Mouse (Mus musculus) hindbrain, embryonic 15.5 days (tissue): ENCODE measurements around the gene Camkv. TPM values are rescaled to one million over a fixed set of nuclear protein-coding genes. Genes with fewer than 3 reads are reported as not detected.

ENCODE experiments used
- ATAC-seq: fragments of 200-750 bp; cut with Nextera tagmentation; 2 replicates; pipeline ENCODE4 v1.8.0; 2017; ENCODE audit warnings: low read depth, moderate number of reproducible peaks, moderate TSS enrichment; ENCODE audit not compliant: low FRiP score
- H3K27ac ChIP-seq: fragments of 300-500 bp; sonication (generic); replicated peaks from 2 replicates; pipeline ENCODE4 v1.5.1; 2015; ENCODE audit warnings: mild to moderate bottlenecking, inconsistent platforms
- H3K27me3 ChIP-seq: fragments of 300-500 bp; sonication (generic); 2 replicates; pipeline ENCODE4 v1.6.1; 2015; ENCODE audit warnings: control low read depth, inconsistent platforms
- H3K36me3 ChIP-seq: fragments of 300-500 bp; sonication (generic); 2 replicates; pipeline ENCODE4 v1.6.1; 2015; ENCODE audit warnings: control low read depth, inconsistent platforms
- H3K4me1 ChIP-seq: fragments of 300-500 bp; sonication (generic); replicated peaks from 2 replicates; pipeline ENCODE4 v1.6.1; 2015; ENCODE audit warnings: control low read depth, inconsistent platforms
- H3K4me2 ChIP-seq: fragments of 300-500 bp; sonication (generic); 2 replicates; pipeline ENCODE4 v1.6.1; 2015; ENCODE audit warnings: moderate library complexity, mild to moderate bottlenecking, inconsistent platforms
- H3K4me3 ChIP-seq: fragments of 300-500 bp; sonication (generic); 2 replicates; pipeline ENCODE4 v1.5.1; 2015; ENCODE audit warnings: mild to moderate bottlenecking, inconsistent platforms
- H3K9ac ChIP-seq: fragments of 300-500 bp; sonication (generic); 2 replicates; pipeline ENCODE4 v1.6.1; 2015; ENCODE audit warnings: inconsistent platforms
- H3K9me3 ChIP-seq: fragments of 300-500 bp; sonication (generic); 2 replicates; pipeline ENCODE4 v1.6.1; 2016; ENCODE audit warnings: control low read depth, inconsistent platforms
- WGBS: fragments of 180-500 bp; shearing (Covaris S2); methylation state at CpG from one replicate; pipeline ENCODE4 v1.1.7; 2015; 5-methylcytosine and 5-hydroxymethylcytosine counted together
- polyA plus RNA-seq: library from polyadenylated mRNA; unstranded; fragments of >200 nt; fragmentation: Nextera tagmentation; extraction: Ambion mirVana; gene quantifications from 2 replicates; pipeline ENCODE4 v1.2.1, GENCODE M21; 2015

The Camkv gene
- polyA plus RNA-seq, 1 experiment from 2014 or later, result 47.2 TPM

DNA sequence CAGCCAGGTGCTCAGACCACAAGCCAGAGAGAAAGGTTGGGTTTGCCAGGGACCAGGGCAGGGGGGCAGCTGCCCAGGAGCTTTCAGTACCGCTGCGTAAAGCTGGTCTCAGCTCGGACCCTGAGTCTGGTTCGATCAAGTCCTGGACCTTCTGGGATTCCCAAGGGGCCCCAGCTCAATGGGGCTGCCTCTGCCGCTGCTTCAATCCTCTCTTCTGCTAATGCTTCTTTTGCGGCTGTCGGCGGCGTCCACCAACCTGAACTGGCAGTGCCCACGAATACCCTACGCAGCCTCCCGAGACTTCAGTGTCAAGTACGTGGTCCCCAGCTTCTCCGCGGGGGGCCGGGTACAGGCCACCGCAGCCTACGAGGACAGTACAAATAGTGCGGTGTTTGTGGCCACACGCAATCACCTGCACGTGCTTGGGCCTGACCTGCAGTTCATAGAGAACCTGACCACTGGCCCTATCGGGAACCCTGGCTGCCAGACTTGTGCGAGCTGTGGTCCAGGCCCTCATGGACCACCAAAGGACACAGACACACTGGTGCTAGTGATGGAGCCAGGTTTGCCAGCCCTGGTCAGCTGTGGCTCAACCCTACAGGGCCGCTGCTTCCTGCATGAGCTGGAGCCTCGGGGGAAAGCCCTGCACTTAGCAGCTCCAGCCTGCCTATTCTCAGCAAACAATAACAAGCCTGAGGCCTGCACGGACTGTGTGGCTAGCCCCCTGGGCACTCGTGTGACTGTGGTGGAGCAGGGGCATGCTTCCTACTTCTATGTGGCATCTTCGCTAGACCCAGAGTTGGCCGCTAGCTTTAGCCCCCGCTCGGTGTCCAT, 28.3 kb upstream of the Camkv start:
- Histone ChIP-seq H3K9ac (peak overlapping the region; percentile 20; the same call in 1 of the 2 replicates), H3K4me2 (peak overlapping the region; percentile 53), H3K9me3 (no peaks in the 10 kb centered on the region), H3K27ac (no peak overlapping the region), H3K4me1 (peaks cover 14% of the 10 kb centered on the region), H3K36me3 (no peaks in the 10 kb centered on the region), H3K4me3 (peak overlapping the region; percentile 26), H3K27me3 (no peaks in the 10 kb centered on the region)
- no peak for ATAC-seq
- WGBS, result 45% methylated on average over 31 of the region's 31 CpGs

DNA sequence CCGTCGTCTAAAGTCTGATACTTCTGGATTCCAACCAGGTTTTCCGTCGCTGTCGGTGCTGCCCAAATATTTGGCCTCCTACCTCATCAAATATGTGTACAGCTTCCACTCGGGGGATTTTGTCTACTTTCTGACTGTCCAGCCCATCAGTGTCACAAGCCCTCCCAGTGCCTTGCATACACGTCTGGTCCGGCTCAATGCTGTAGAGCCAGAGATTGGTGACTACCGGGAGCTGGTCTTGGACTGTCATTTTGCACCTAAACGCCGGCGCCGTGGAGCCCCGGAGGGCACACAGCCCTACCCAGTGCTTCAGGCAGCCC, 27.7 kb upstream of the Camkv start:
- H3K36me3 ChIP-seq, result no peaks in the 10 kb centered on the region
- no peak overlapping the region for H3K9ac ChIP-seq
- H3K27me3 ChIP-seq, result no peaks in the 10 kb centered on the region
- peaks cover 14% of the 10 kb centered on the region for H3K4me1 ChIP-seq
- no peak overlapping the region for H3K4me2 ChIP-seq
- WGBS, result 79% methylated on average over 14 of the region's 14 CpGs
- H3K9me3 ChIP-seq, result no peaks in the 10 kb centered on the region
- no peak for ATAC-seq
- no peak overlapping the region for H3K4me3 ChIP-seq
- no peak overlapping the region for H3K27ac ChIP-seq

DNA sequence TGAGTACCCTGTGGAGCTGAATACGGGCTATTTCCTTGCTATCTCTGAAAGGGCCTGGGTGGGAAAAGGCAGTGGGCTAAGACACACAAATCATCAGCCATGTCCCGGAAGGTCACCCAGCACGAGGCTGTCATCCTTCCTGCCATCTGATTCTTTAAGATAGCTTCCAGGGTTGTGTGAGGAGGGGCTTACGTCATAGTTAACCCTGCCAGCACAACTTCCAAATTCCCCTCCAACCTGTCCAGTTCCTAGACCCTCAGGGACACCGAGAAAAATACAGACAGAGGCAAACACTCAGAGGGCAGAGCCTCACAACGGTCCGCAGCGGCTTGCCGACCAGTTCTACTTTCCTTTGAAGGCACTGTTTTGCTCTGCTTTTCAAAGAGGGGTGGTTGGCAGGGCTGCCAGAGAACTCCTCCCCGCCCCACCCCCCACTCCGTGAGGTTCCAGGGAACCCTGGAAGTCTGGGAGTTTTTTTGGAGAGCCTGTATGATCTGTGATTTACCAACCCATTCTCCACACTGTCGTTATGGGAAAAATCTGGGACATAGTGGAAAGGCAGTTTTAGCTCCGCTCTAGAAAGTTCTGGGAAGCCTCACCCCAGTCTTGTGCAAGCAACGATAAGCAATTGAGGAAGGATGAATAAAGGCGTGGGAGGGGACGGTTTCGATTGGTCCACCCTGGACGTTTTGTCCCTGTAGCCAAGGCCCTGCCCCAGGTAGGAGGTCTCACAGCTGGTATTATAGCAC, 26.9 kb upstream of the Camkv start:
- Histone ChIP-seq H3K4me3 (0 out of 2 replicates have a peak overlapping the region, but pooled peaks have one; percentile 2), H3K27me3 (no peaks in the 10 kb centered on the region)
- 24% methylated on average over 18 of the region's 18 CpGs for WGBS

DNA sequence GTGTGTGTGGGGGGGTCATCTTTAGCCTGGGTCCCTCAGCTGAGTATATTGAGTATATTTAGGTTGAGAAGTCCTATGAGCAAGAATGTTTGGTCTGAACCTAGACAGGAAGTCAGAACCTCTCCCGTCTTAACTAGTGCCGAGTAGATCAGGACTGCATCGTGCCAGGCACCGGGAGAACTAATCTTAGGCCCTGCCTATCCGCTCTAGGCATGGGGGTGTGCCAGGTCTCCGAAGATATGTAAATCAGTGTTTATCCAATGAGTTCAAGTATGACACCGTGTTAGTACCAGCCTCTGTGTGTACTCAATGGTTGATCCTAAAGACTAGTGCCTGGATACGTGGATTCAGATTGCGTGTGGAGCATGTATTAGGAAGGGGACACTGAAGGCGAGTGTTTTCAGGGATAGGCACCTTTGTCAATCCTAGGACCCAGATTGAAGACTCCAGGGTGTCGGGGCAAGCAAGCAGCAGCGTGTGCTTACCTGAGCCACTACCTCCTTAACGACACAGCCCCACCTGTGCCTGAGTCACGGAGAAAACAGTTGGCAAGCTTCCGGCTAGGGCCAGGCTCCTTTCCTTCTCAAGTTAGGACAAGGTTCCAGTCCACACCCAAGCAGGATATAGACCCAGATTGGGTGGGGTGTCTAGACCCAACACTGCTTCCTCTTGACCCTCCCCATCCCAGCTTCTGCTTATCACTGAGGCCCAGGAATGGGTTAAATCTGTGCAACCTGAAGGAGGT, 25.3 kb upstream of the Camkv start:
- H3K4me2 ChIP-seq, result no peak overlapping the region
- ATAC-seq, result no peak
- H3K9me3 ChIP-seq, result no peaks in the 10 kb centered on the region
- no peak overlapping the region for H3K27ac ChIP-seq
- no peak overlapping the region for H3K4me3 ChIP-seq
- H3K4me1 ChIP-seq, result peaks cover 11% of the 10 kb centered on the region
- H3K9ac ChIP-seq, result no peak overlapping the region
- no peaks in the 10 kb centered on the region for H3K36me3 ChIP-seq
- no peaks in the 10 kb centered on the region for H3K27me3 ChIP-seq
- WGBS, result 90% methylated on average over 15 of the region's 15 CpGs

More for the DNA sequence above, 26.9 kb upstream of the Camkv start:
- no peak for ATAC-seq
- H3K4me2 ChIP-seq, result peak overlapping the region; percentile 11; the same call in 1 of the 2 replicates
- no peak overlapping the region for H3K27ac ChIP-seq
- no peaks in the 10 kb centered on the region for H3K36me3 ChIP-seq
- no peak overlapping the region for H3K9ac ChIP-seq
- H3K4me1 ChIP-seq, result peaks cover 14% of the 10 kb centered on the region
- no peaks in the 10 kb centered on the region for H3K9me3 ChIP-seq

DNA sequence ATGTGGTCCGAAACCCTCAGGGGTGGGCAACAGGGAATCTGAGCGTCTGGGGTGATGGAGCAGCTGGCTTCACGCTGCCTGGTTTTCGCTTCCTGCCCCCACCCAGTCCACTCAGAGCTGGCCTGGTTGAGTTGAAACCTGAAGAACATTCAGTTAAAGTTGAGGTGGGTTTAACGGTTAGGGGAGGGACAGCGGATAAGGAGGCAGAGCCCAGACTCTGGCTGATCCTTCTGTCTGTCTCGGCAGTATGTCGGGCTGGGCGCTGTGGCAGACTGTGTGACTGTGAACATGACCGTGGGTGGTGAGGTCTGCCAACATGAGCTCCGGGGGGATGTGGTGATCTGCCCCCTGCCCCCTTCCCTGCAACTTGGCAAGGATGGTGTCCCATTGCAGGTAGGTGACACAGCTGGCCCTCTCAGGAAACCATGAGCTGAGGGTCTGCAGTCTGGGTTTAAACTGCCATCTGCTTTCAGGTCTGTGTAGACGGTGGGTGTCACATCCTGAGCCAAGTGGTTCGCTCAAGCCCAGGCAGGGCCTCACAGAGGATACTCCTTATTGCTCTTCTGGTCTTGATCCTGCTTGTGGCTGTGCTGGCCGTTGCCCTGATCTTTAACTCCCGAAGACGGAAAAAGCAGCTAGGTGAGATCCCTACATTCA, 20.6 kb upstream of the Camkv start:
- Histone ChIP-seq H3K27ac (no peak overlapping the region), H3K27me3 (no peaks in the 10 kb centered on the region), H3K4me1 (peaks cover 12% of the 10 kb centered on the region), H3K4me2 (no peak overlapping the region), H3K36me3 (no peaks in the 10 kb centered on the region), H3K9me3 (no peaks in the 10 kb centered on the region), H3K9ac (no peak overlapping the region), H3K4me3 (no peak overlapping the region)
- WGBS, result 89% methylated on average over 16 of the region's 16 CpGs
- ATAC-seq, result no peak

DNA sequence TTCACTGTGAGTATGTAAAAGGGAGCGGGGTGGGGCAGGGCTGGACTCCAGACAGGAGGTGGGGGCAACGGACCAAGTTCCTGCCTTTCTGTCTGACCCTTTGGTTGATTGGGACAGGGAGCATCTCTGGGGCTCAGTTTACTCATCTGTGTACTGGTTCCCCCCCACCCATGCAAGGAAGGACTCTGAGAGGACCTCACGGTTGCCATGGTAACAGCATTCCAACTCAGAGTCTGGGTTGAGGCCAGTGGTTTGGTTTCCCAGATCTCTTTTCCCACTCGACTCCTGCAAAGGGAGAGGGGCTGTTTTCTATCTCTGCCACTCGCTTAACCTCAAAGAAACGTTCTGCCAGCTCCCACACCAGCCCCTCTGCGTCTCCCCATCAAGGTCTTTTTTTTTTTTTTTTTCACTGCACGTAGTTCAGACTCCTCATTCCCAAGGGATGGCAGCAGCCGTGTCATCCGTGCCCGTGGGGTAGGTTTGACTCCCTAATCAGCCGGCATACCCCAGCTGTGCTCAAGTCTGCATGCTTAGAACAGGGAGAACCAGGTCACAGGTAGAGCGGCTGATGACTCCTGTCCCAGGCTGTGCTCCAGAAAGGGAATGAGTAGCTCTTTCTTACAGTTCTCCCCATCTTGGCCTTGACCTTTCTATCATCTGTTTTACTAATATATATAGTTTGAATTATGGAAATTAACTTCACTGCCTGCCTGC, 17.4 kb upstream of the Camkv start:
- H3K27ac ChIP-seq, result peak overlapping the region; percentile 45; the same call in 1 of the 2 replicates

DNA sequence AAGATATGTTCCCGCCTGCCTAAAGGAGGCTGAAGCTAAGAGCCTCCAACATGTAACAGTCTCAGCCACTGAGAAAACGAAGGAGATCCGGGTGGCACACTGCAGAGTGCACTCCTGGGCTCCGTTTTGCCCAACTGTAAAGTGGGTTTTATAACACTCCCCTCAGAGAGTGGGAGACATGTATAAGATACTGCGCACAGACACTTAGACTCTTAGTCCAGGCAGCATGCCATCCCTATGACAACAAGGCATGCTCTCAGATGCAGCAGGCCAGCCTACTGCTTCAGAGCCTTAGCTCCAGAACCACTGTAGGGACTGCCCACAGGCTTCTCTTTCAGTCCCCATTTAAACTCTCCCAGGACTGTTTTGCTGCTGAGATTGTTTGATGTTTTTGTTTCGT, 16.6 kb upstream of the Camkv start:
- Histone ChIP-seq H3K9ac (no peak overlapping the region), H3K36me3 (no peaks in the 10 kb centered on the region), H3K4me1 (peaks cover 14% of the 10 kb centered on the region), H3K4me2 (no peak overlapping the region), H3K4me3 (no peak overlapping the region), H3K9me3 (no peaks in the 10 kb centered on the region), H3K27me3 (no peaks in the 10 kb centered on the region), H3K27ac (no peak overlapping the region)
- ATAC-seq, result no peak
- 88% methylated on average over 6 of the region's 6 CpGs for WGBS

More for the DNA sequence above, 17.4 kb upstream of the Camkv start:
- H3K4me1 ChIP-seq, result peaks cover 12% of the 10 kb centered on the region
- 30% methylated on average over 13 of the region's 13 CpGs for WGBS
- no peak overlapping the region for H3K4me3 ChIP-seq
- no peak for ATAC-seq
- no peaks in the 10 kb centered on the region for H3K27me3 ChIP-seq
- 0 out of 2 replicates have a peak overlapping the region, but pooled peaks have one; percentile 7 for H3K9ac ChIP-seq
- H3K9me3 ChIP-seq, result no peaks in the 10 kb centered on the region
- H3K4me2 ChIP-seq, result peak overlapping the region; percentile 17; the same call in 1 of the 2 replicates
- no peaks in the 10 kb centered on the region for H3K36me3 ChIP-seq

DNA sequence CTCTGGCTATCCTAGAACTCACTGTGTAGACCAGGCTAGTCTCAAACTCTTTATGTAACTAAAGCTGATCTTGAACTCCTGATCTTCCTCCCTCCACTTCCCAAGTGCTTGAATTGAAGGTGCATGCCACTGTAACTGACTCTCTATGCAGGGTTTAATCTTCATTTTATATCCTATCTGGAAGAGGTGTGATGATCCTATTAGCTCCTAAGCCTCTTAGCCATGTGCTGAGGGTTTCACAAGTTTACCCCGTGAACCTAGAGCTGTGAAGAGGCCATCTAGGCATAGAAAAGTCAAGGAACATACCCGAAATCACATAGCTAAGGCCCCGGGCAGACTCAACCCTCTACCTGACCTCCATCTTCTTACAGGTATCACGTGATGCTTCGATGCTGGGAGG, 16.0 kb upstream of the Camkv start:
- no peak overlapping the region for H3K27ac ChIP-seq
- H3K4me1 ChIP-seq, result peaks cover 20% of the 10 kb centered on the region
- H3K9me3 ChIP-seq, result no peaks in the 10 kb centered on the region
- ATAC-seq, result no peak
- H3K36me3 ChIP-seq, result no peaks in the 10 kb centered on the region
- WGBS, result 87% methylated on average over 5 of the region's 5 CpGs
- H3K9ac ChIP-seq, result no peak overlapping the region
- H3K27me3 ChIP-seq, result no peaks in the 10 kb centered on the region
- no peak overlapping the region for H3K4me2 ChIP-seq
- no peak overlapping the region for H3K4me3 ChIP-seq

DNA sequence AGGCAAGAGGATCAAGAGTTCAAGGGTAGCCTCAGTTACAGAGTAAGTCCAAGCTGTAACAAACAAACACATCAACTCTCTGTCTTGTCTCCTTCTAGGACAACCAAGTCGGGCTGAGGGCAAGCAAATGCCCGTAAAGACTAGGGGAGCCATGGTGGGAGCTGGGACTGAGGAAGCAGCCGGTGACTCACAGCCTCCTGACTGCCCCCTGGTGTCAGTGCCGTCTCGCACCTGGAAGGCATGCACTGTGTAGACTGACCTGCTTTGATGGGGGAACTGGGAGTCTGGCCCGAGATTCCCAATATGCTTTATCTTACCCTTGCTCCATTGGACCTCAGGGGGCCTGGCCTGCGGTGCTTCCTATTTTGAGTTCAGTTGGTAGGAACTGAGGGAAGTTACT, 12.5 kb upstream of the Camkv start:
- H3K36me3 ChIP-seq, result no peaks in the 10 kb centered on the region
- H3K27ac ChIP-seq, result no peak overlapping the region
- 31% methylated on average over 7 of the region's 7 CpGs for WGBS
- no peak overlapping the region for H3K4me2 ChIP-seq
- H3K4me3 ChIP-seq, result no peak overlapping the region
- H3K9ac ChIP-seq, result no peak overlapping the region
- peaks cover 28% of the 10 kb centered on the region for H3K4me1 ChIP-seq
- H3K27me3 ChIP-seq, result no peaks in the 10 kb centered on the region
- ATAC-seq, result no peak
- H3K9me3 ChIP-seq, result no peaks in the 10 kb centered on the region

DNA sequence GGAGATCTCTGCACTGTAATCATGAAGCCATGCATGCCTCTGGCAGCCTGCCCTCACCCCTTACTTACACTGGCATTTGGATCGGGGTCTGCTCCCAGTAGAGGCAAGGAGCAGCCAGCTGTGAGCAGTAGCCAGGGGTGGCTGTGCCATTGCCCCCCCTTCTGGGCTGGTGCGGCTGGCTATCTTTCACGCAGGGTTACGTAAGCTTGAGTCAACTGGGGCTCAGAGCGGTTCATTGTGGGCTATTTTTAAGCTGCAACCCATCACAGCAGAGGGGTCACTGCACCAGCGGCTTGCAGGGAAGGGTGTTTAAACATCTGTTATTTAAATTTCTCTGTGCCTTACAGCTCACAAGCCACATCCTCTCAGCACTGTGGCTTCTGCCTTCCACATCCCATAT, 11.5 kb upstream of the Camkv start:
- Histone ChIP-seq H3K4me1 (peaks cover 19% of the 10 kb centered on the region), H3K36me3 (no peaks in the 10 kb centered on the region), H3K27ac (0 out of 2 replicates have a peak overlapping the region, but pooled peaks have one; percentile 34), H3K27me3 (no peaks in the 10 kb centered on the region), H3K4me2 (no peak overlapping the region), H3K9ac (no peak overlapping the region), H3K9me3 (no peaks in the 10 kb centered on the region), H3K4me3 (no peak overlapping the region)
- ATAC-seq, result no peak
- 41% methylated on average over 6 of the region's 6 CpGs for WGBS

DNA sequence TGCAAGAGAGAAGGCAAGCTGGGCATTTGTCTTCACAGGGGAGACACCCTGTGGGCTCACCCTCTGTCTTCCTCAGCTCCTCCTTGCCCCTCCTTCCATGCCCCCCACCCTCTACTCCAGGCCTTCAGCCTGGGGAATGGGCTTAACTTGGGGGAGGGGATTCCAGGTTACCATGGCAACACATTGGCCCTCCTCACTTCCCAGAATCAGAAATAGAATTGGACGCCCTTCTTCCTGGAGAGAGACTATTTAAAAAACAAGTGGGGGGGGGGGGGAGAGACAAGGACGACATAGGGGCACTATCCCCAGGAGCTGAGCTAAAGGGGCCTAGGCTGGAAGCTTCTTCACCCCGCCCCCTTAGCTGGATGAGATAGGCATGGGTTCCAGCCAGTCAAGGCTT, 10.2 kb upstream of the Camkv start:
- no peaks in the 10 kb centered on the region for H3K9me3 ChIP-seq
- H3K27me3 ChIP-seq, result no peaks in the 10 kb centered on the region
- no peak for ATAC-seq
- WGBS, result 23% methylated on average over 3 of the region's 3 CpGs
- H3K9ac ChIP-seq, result no peak overlapping the region
- no peak overlapping the region for H3K4me2 ChIP-seq
- H3K36me3 ChIP-seq, result no peaks in the 10 kb centered on the region
- H3K4me3 ChIP-seq, result no peak overlapping the region
- peaks cover 19% of the 10 kb centered on the region for H3K4me1 ChIP-seq
- no peak overlapping the region for H3K27ac ChIP-seq
